Mouse (Mus musculus): ENCODE measurements at regions not wholly inside any gene's neighbourhood (a gene's known extent, or its start where the extent isn't known, plus 50 kb on each side); places are given as distances from the start of the nearest gene placed in this dataset.

- no peak for DNase-seq (ENCODE audit: low read depth)
Observed at GRCm38 (mm10) chr1:166811341-166812071, 129.9 kb upstream of the Fmo9 start.

- DNase-seq (ENCODE audit: low read depth) = no peak
Observed at GRCm38 (mm10) chr1:166812072-166812461, 130.4 kb upstream of the Fmo9 start.

- no peak for DNase-seq (ENCODE audit: low read depth)
Observed at GRCm38 (mm10) chr1:166812920-166813439, 131.3 kb upstream of the Fmo9 start.

DNA sequence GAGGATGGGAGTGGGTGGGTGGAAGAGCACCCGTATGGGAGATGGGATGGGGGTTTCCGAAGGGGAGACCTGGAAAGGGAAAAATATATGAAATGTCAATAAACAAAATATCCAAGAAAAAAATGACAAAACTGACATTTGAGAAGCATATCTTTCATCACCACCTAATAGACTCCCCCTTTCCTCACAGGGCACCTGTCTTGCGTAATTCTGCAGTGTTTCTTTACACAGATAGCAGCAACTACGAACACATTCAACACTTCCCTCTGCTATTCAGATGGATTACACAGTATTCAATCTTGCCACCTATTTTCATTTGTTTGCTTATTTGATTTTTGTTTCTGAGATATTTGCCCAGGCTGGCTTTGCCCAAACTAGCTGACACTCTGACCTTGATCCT lies 136.3 kb upstream of the Fmo9 start:
- DNase-seq (ENCODE audit: low read depth) = no peak

GRCm38 (mm10) chr1:166818682-166819081 lies 137.0 kb upstream of the Fmo9 start:
- no peak for DNase-seq (ENCODE audit: low read depth)

DNA sequence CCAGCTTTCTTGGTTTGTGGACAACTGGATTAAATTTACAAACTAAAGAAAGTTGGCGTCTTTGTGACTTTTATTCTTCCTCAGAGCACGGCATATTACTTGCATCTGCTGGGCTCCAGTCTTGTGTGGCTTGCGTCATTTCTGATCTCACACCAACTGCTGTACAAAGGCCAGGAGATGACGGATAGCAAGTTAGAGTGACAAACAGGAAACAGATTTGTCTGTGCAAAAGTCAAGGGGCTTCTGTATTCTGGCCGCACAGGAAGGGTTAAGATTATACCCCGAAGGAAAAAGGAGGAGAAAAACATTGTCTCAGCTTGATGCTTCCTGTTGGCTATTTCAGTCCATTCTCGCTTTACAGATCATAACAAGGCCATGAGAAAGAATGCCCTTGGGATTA lies 137.8 kb upstream of the Fmo9 start:
- peak; percentile 35 for DNase-seq (ENCODE audit: low read depth)

GRCm38 (mm10) chr1:166820050-166820449 lies 138.4 kb upstream of the Fmo9 start:
- DNase-seq (ENCODE audit: low read depth) = no peak

- no peak for DNase-seq (ENCODE audit: low read depth)
Observed at GRCm38 (mm10) chr1:166821146-166821545, 139.5 kb upstream of the Fmo9 start.

GRCm38 (mm10) chr1:166837299-166837698 lies 155.7 kb upstream of the Fmo9 start:
- DNase-seq (ENCODE audit: low read depth) = no peak

DNA sequence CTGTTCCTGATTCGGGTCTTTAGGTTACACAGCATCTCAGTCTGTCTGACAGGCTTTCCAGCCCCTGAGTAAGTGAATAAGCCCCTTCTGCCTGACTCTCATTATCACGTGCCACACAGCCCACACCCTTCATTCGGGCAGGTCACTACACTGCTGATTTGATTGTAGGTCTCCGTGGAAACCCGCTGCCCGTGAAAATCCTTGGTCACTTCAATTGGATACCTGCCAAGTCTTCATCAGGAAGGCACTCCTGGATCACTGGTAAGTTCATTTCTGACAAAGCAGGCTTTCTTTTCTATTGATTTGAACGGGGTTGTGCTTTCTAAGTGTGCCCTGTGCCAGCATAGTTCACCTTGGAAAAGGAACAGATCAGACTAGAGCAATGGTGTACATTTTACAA lies 158.2 kb upstream of the Fmo9 start:
- DNase-seq (ENCODE audit: low read depth) = no peak

- DNase-seq (ENCODE audit: low read depth) = no peak
Observed at GRCm38 (mm10) chr1:166843397-166843877, 157.8 kb upstream of the Fam78b start.

GRCm38 (mm10) chr1:166846566-166846965 lies 154.7 kb upstream of the Fam78b start:
- DNase-seq (ENCODE audit: low read depth) = no peak

GRCm38 (mm10) chr1:166847233-166847632 lies 154.0 kb upstream of the Fam78b start:
- no peak for DNase-seq (ENCODE audit: low read depth)

DNA sequence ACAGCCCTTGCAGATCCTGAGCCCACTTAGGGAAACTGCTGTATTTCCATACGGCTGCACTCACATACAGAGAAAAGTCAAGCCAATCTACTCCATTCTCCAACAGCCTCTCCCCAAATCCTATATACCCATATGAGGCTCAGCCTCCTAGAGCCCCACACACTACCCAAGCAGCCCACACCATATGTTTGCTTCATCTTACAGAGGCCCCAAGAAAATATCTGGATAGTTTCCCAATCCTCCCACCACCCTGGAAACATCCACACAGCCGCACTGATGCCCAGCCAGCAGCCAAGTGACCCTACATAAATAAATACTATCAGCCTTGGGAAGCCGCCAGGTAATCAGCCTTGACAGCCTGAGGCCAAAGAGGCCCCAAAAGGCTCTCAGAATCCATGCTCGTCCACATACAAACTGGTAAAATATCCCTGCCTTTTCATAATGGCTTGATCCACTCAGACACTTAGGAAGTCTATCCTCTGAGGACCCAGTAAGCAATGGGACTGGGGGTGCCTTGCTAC lies 153.1 kb upstream of the Fam78b start:
- DNase-seq (ENCODE audit: low read depth) = no peak

- DNase-seq (ENCODE audit: low read depth) = no peak
Observed at GRCm38 (mm10) chr1:166855988-166856387, 145.2 kb upstream of the Fam78b start.

DNA sequence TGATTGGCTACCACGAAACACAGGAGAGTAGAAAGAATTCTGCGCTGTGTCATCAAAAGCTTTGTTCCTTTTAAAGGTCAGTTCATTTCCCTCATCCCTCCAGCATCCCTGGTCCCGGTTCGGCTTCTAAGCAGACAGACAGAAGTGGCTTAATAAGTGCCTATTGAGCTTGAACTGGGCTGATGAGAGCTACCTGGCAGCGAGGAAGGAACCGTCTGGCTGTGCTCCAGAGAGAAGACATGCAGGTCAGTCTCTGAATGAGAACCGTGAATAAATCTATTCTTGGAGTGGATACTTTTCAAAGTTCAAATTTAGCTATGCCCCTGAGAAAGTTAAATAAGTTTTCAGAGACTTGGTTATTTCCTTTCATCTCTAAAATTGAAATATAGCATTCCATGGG lies 135.0 kb upstream of the Fam78b start:
- DNase-seq (ENCODE audit: low read depth) = no peak

DNA sequence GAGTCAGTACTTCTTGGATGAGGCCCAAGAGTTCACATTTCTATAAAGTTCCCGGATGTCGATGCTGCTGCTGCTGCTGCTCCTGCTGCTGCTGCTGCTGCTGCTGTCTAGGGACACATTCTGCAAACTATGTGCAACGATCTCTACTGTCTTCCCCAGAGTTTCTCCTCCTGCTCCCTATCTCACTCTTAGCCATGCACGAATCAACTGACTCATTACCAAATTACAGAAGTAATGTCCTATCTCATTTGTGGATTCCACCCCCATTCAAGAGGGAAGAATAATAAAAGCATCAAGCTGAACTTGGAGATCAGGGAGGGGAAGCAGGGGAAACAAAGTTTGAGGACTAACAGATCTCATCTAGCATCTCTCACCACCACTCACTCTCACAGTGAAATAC lies 130.0 kb upstream of the Fam78b start:
- DNase-seq (ENCODE audit: low read depth) = no peak

- DNase-seq (ENCODE audit: low read depth) = no peak
Observed at GRCm38 (mm10) chr1:166876452-166876851, 124.8 kb upstream of the Fam78b start.

DNA sequence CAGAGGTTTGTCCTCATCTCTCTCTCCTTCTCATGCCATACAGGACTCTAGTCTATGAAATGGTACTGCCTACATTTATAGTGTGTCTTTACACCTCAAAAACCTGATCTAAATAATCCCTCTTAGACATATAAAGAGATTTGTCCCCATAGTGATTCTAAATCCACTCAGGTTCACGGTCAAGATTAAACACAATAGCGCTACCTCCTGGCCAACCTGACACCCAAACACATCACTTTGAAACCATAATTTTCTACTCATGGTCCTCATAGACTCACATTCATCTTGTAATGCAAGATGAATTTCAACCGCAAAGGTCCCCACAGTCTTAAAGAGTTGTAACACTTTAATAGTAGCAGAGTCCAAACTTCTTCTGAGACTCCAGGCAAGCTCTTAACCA lies 118.0 kb upstream of the Fam78b start:
- DNase-seq (ENCODE audit: low read depth) = no peak

DNA sequence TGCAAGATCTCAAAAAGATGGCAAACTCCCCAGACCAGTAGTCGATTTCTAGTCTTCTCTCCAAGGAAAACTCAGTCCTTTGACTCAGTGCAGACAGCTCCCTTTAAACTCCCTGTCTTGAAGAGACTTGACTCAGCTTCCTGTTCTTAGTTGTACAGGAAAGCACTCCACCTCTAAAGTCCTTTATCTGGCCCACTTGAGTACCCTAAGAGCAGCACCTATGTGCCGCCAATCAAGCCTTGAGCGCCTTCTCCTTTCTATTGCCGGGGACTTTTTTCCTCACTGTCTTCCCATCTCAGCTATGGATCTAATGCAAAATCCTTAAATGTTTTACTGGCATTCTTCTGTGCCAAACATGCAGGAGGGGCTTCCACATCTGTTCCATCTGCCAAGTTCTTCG lies 105.3 kb upstream of the Fam78b start:
- no peak for DNase-seq (ENCODE audit: low read depth)

- no peak for DNase-seq (ENCODE audit: low read depth)
Observed at GRCm38 (mm10) chr1:166898741-166899140, 102.5 kb upstream of the Fam78b start.

- no peak for DNase-seq (ENCODE audit: low read depth)
Observed at GRCm38 (mm10) chr1:166899238-166899637, 102.0 kb upstream of the Fam78b start.

- DNase-seq (ENCODE audit: low read depth) = no peak
Observed at GRCm38 (mm10) chr1:166900028-166900427, 101.2 kb upstream of the Fam78b start.

Measured in c-Kit-positive CD71-negative TER-119-negative erythroid progenitor cells, embryonic 14.5 days (primary cell).